Mouse (Mus musculus): ENCODE measurements at regions not wholly inside any gene's neighbourhood (a gene's known extent, or its start where the extent isn't known, plus 50 kb on each side); places are given as distances from the start of the nearest gene placed in this dataset.

- TF ChIP-seq CTCF (IDR thresholded peaks at IDR 0.05) (no peak), EP300 (IDR thresholded peaks at IDR 0.05) (no peak)
These were observed 123.6 kb upstream of the Hey2 start for GRCm38 (mm10) chr10:30966176-30966575.
